Mouse (Mus musculus) adrenal gland (tissue): Measurements from ENCODE around the gene Nln.

Experiments used
- intact Hi-C: fragments of 180-260 bp; cut with DNase I; formaldehyde crosslinking; loops from one replicate; pipeline ENCODE4 v1.15.1; 2025

Gene Nln

DNA sequence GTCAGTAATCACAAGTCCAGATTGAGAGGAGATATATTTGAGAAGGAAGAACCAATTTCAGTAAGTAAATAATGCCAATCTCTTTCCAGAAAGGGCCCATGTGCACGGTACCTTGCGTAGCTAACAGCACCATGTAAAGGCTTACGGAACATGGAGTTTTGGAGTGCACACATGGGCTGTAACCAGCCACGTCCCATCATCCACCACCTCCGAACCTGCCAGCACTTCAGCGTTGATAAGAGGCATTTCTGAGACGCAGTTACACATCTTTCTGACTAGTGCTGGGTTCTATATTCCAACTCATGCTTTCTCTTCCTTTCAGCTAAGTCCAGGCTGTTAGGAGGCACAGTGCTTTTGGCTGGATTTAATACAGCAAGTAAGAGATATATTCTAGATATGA lies 12.2 kb downstream of the Nln start:
- intact Hi-C loops: no loop called here

- intact Hi-C loops: no loop called here
Measured at GRCm38 (mm10) chr13:104095955-104096354, 13.5 kb downstream of the Nln start.

- intact Hi-C loops: no loop called here
Measured at GRCm38 (mm10) chr13:104094531-104095385, 14.7 kb downstream of the Nln start.

GRCm38 (mm10) chr13:104091734-104092133 lies 17.7 kb downstream of the Nln start:
- intact Hi-C loops: no loop called here

GRCm38 (mm10) chr13:104089387-104089786 lies 20.0 kb downstream of the Nln start:
- intact Hi-C loops: loop anchor here (5.0 kb wide), 1 partner anchor 42 kb away; no protein-coding TSS in a partner anchor

- intact Hi-C loops: no loop called here
Measured at GRCm38 (mm10) chr13:104084600-104084999, 24.8 kb downstream of the Nln start.

GRCm38 (mm10) chr13:104082504-104082903 lies 26.9 kb downstream of the Nln start:
- intact Hi-C loops: no loop called here

GRCm38 (mm10) chr13:104076993-104077392 lies 32.4 kb downstream of the Nln start:
- intact Hi-C loops: no loop called here

DNA sequence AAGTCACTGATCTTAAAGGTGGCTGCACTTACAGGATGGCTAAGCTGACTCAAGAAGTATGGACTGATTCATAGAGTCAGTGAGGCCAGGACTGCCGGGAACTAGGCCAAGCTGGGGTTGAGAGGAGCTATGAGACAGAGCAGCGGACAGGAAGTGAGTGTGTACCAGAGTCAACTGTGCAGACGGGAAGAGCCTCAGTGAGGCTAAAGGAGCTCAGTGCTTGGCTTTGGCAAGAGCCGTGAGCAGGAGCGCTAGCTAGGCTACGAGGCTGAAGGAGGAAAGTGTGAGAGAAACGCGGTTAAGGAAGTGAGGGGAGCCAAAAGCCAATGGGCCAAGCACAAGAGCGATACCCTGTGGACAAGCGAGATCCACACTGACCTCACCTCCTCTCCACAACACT lies 34.7 kb downstream of the Nln start:
- intact Hi-C loops: no loop called here

DNA sequence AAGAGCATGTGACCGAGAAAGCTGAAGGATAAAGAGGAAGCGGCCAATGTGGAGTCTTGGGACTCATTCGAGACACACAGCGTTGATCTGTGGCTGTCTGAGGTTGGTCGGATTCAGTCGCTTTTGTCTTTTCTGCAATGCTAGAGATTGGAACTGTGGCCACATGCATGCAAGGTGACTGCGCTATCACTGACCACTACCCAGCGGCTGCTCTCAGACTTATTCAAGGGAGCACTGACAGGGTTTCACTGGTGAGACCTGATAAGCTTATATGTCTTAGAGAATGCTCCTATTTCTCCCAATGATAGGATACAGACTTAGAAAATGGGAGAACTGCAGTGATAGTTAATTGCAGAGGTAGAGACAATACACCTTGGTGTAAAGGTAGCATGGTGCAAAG lies 35.2 kb downstream of the Nln start:
- intact Hi-C loops: no loop called here

- intact Hi-C loops: no loop called here
Measured at GRCm38 (mm10) chr13:104072351-104072750, 37.1 kb downstream of the Nln start.

DNA sequence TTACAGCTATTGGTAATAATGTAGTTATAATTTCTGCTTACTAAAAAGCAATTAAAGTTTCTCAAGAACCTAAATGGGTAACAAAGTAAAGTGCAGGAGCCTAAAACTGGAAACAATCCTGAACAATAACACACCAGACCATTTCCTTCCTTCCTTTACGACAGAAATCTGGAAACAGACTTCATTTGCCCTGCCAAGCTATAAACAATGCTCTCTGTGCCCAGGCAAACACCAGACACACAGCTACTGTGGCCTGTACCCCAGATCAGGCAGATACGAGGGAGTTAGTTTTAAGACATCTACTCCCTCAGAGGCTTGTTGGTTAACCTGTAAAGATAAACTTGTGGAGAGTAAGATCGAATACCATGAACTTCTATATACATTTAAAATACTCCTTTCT lies 38.7 kb downstream of the Nln start:
- intact Hi-C loops: no loop called here

DNA sequence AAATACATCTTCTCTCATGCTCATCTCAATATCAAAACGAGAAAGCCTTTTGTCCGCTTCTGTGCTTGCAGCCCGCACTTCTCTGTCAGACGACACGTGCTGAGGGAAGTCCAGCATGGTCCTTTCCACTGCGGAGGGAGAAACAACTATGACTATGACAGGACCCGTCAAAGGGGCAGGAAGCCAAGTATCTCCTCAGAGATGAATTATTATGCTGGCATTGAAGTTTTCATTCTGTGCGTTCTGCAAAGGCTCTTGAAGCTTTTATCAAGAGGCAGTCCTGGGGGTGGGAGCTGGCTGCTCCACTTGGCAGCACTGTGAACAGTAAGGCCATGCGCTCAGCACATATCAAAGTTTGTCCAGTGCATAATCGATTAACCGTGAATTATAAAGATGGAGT lies 40.2 kb downstream of the Nln start:
- intact Hi-C loops: no loop called here

DNA sequence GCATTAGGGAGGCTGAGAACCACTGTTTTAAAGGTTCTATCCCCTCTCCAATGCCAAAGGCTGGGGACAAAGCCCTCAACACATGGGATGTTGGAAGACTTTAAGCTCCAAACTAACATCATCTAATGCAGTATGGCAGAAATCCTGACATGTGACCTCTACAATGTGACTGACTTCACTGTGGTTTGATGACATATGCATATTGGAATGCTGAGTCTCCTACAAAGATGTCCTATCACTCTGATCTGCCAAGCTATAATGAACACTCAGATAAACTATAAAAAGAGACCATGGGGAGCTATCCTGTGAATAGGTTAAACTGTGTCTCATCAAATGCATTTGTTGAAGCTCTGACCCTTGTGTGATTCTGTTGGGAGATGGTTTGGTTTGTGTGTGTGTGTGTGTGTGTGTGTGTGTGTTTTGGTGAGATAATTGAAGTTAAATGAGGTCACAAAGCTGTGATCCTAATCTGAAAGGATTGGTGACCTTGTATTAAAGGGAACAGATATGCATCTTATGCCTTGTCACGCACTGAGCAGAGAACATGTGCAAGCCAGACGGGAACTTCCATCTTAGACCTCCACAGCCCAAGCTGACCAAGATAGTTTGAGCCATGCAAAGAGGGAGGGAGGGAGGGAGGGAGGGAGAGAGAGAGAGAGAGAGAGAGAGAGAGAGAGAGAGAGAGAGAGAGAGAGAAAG lies 43.6 kb downstream of the Nln start:
- intact Hi-C loops: no loop called here

DNA sequence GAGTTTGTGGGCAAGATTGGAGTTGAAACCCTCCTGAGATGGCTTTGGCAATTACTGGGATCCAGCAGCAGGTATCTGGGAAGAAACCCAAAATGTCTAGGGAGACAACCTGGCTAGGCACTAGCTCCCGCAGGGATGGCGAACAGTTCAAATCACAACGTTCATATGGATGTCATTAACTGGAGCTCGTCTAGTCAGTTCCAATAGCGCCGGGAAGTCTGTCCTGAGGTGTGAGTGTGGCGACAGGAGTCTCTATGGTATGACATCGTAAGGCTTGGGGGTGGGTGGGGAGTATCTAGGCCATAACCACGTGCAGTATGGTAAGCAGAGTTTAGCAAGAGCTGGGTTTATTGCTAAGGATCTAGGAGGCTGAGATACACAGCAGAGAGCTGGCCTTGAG lies 46.4 kb downstream of the Nln start:
- intact Hi-C loops: no loop called here

- intact Hi-C loops: no loop called here
Measured at GRCm38 (mm10) chr13:104061975-104062750, 47.3 kb downstream of the Nln start.

GRCm38 (mm10) chr13:104060231-104060630 lies 49.2 kb downstream of the Nln start:
- intact Hi-C loops: no loop called here

DNA sequence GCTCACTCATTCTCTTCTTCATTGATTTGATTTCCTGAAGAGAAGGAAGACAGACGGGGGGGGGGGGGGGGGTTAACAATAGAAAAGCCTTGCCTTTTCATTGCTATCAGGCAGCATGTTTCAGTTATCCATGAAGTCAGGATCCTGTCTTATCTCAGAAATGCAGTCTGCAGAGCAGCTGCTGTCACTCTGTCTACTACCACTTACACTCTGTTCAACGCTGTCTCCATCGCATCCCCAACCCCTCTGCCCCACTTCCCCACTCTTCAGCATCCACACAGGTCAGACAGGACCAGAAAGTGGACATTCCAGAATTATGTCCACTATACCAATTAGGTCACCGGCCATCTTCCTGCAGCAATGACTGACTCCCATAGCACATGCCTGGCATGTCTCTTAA lies 49.9 kb downstream of the Nln start:
- intact Hi-C loops: no loop called here

DNA sequence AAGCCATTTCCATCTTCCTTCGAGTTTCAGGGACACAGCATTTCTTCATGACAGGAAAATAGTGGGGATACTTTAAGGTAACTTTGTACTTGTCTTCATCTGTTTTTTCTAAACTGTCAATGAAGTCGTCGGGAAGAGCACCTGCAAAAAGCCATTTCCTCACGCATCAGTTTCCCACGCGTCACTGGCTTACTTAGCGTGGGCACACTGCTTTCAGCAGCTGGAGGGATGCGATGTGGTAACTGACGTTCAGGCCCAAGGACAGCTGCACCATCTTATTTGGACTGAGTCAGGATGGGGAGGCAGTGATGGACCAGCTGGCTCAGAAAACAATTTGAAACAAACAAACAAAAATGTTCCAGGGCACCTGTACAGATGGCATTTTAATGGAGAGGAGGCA lies 50.7 kb downstream of the Nln start:
- intact Hi-C loops: no loop called here

GRCm38 (mm10) chr13:104052271-104052753 lies 57.1 kb downstream of the Nln start:
- intact Hi-C loops: no loop called here

DNA sequence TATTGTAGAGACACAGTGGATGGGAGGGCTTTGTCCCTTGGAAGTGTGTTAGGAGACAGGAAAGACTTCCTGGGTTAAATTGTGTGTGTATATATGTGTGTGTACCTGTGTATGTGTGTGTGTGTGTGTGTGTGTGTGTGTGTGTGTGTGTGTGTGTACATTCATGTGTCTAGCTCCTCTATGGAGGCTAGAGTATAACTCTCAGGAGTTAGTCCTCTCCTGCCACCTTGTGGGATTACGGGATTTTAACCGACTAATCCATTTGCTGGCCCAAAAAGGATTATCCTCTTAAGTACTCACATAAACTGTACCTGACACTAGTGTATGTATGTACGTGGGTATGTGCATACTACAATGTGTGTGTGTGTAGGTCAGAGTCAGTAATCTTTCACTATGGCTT lies 60.6 kb downstream of the Nln start:
- intact Hi-C loops: loop anchor here (5.0 to 10.0 kb wide), 2 partner anchors 38 to 204 kb away; no protein-coding TSS in a partner anchor

DNA sequence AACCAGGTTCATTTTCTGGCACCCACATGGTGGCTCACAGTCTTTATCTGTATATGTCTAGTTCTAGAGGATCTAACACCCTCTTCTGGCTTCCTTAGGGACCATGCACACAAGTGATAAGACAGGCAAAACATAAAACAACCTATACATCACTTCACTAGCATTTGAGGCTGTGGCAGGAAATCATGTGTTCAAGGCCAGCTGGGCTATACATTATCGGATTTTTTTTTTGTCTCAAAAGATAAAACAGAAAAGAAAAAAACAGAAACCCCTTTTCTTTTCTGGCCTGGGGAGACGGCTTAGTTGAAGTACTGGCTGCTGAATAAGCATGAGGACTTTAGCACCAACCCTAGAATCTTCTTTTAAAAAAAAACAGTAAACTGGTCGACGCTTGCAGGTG lies 64.3 kb downstream of the Nln start:
- intact Hi-C loops: loop anchor here (5.0 to 10.0 kb wide), 2 partner anchors 42 to 200 kb away; no protein-coding TSS in a partner anchor
